Mouse (Mus musculus): Measurements from ENCODE around the gene Haus3. TPM values are rescaled to one million over a fixed set of nuclear protein-coding genes. Genes with fewer than 3 reads are reported as not detected.

Gene Haus3
- 21.2 and 22.1 TPM in 2 replicates for polyA plus RNA-seq (2015; fragmentation: Nextera tagmentation; extraction: Ambion mirVana)

DNA sequence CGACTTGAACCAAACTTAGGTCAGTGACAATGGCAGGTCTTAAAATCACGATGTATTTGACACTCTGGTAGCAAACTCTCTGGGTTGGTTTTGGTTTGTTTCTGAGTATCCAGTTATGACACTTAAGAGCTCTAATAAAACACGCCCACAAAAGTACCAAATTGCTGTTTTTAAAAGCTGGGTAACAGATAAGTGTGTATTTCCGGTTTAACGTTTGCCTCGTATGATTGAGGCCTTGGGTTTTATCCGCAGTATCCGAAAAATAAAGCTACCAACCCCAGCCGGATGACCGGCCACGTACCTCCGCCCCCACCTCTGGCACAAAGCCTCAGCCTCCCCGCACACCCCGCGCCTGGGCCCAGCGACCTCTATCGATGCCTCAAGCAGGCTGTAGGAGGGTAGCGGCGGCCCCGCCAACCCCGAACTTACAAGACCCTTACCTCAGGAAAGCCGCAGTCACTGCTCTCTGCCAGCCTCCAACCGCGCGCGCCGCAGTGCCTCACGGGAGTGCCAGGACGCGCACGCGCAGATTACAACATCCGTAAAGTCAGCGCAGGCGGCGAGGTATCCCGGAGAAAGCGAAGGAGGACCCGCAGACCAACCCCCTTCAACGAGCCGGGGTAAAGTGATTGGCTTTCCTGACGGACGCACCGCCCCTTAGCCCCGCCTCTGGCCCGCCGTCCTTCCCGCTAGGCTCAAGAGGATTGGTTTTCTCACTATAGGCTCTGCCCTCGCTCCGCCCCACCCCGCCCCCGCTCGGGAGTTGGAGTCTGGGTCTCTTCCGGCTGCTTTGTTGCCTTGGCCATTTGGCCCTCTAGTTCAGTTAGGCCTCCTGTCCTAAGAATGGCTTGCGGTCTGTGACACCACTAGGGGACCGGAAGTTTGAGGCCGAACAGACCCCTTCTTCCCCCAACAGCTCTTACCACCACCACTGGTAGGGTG, at the start of gene Haus3, which contains the start of gene Poln:
Gene Haus3 (minus strand): TSS at position 578 of the 942 bp plus-strand sequence.
Gene Poln (minus strand): TSS at position 499 of the 942 bp plus-strand sequence.
- Histone ChIP-seq H3K9ac (peak within 1 kb of the TSS; percentile 85), H3K4me1 (replicated peaks) (peaks cover 17% of the 10 kb centered on the region), H3K4me3 (peak within 1 kb of the TSS; percentile 74), H3K9me3 (replicated peaks) (no peaks in the 10 kb centered on the region), H3K27me3 (no peaks in the 10 kb centered on the region), H3K27ac (peak within 1 kb of the TSS; percentile 88), H3K36me3 (peaks cover 9% of the 10 kb centered on the region), H3K4me2 (peak within 1 kb of the TSS; percentile 72)
- peak; percentile 100 for ATAC-seq (replicated peaks; ENCODE audit: insufficient number of reproducible peaks, insufficient read depth, low FRiP score, low read depth)
- WGBS = under 1% methylated on average over 57 of the region's 57 CpGs

DNA sequence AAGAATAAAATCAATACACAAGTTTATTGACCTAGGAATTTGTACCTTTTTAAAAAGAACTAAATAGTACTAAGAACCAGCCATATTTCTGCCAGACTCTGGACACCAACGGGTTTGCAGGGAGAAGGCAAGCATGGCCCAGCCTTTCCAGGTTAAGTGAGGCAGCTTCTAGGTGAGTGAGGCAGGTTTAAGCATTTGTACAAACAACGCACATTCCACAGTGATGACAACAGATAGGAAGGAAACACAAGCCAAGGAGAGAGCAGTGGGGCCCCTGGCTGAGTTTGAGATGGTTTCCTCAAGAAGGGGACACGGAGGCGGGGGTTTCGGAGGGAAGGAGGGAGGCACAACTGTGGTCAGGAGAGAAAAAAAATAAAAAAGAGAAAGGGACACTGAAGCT, 49.3 kb upstream of the Haus3 start:
- H3K27ac ChIP-seq = no peak overlapping the region
- no peaks in the 10 kb centered on the region for H3K36me3 ChIP-seq
- no peaks in the 10 kb centered on the region for H3K9me3 ChIP-seq (replicated peaks)
- WGBS = 65% methylated on average over 5 of the region's 5 CpGs
- H3K27me3 ChIP-seq = peaks cover 29% of the 10 kb centered on the region
- no peak overlapping the region for H3K4me2 ChIP-seq
- no peak for ATAC-seq (replicated peaks; ENCODE audit: insufficient number of reproducible peaks, insufficient read depth, low FRiP score, low read depth)
- peaks cover 38% of the 10 kb centered on the region for H3K4me1 ChIP-seq (replicated peaks)
- H3K4me3 ChIP-seq = no peak overlapping the region
- no peak overlapping the region for H3K9ac ChIP-seq

DNA sequence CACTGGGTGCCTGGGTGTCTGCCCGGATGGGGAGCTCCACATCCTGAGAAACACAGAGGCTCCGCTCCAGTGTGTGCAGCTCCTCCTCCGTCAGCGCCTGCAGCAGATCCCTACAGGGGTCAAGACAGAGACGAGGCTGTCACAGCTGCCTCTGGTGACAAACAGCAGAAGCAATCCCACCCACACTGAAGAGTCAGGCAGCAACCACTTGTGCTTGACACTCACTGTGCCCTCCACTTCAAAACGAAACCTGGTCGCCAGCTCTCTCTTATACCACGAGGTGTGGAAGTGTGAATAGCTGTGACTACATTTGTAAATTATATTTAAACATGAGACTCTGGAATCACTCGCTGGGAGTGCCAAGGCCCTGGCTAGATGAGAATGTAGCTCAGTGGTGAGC, 48.4 kb upstream of the Haus3 start:
- WGBS = 20% methylated on average over 9 of the region's 9 CpGs
- Histone ChIP-seq H3K36me3 (no peaks in the 10 kb centered on the region), H3K9ac (no peak overlapping the region), H3K9me3 (replicated peaks) (no peaks in the 10 kb centered on the region), H3K27me3 (peaks cover 24% of the 10 kb centered on the region), H3K4me1 (replicated peaks) (peaks cover 42% of the 10 kb centered on the region), H3K4me3 (no peak overlapping the region), H3K4me2 (peak overlapping the region; percentile 38), H3K27ac (peak overlapping the region; percentile 59)
- ATAC-seq (replicated peaks; ENCODE audit: insufficient number of reproducible peaks, insufficient read depth, low FRiP score, low read depth) = peak; percentile 90

DNA sequence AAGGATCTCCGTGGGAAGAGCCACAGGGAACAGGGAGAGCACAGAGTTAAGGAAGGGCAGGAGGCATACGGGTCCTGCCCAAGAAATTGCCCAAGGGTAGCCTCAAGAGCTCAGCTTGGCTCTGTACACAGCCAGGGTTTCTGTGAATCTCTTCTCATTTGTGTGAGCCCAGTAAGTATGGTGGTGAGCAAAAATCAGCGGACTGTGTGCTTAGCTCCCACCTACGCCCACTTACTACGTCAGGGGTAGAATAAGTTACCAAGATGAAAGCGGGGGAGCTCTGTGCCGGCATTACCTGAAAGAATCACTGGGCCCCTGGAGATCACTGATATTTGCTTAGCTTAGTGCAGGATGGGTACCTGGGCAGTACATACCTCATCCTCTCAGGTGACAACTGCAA, 46.7 kb upstream of the Haus3 start:
- H3K27ac ChIP-seq = no peak overlapping the region
- no peak overlapping the region for H3K4me2 ChIP-seq
- H3K9ac ChIP-seq = no peak overlapping the region
- no peaks in the 10 kb centered on the region for H3K36me3 ChIP-seq
- peaks cover 14% of the 10 kb centered on the region for H3K27me3 ChIP-seq
- 87% methylated on average over 7 of the region's 7 CpGs for WGBS
- H3K4me1 ChIP-seq (replicated peaks) = peaks cover 42% of the 10 kb centered on the region
- no peak overlapping the region for H3K4me3 ChIP-seq
- ATAC-seq (replicated peaks; ENCODE audit: insufficient number of reproducible peaks, insufficient read depth, low FRiP score, low read depth) = no peak
- no peaks in the 10 kb centered on the region for H3K9me3 ChIP-seq (replicated peaks)

DNA sequence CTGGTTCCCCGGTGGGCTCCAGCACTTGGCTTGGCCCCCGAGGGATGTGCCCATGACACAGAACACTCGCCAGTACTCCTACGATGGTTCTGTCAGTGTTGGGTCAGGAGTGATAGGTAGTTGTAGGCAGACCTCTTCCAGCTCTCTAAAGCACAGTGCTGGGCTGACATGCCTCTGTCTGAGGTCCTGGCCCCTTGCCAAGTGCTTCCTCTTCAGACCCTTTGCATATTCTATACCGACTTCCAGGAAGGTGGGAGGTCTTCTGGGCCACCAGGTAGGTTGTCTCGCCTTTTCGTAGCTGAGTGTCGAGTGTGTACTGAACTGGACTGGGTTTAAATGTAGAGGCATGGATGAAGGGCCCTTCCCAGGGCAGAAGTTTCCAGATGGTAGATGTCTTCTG, 44.3 kb upstream of the Haus3 start:
- no peak overlapping the region for H3K27ac ChIP-seq
- no peak overlapping the region for H3K4me3 ChIP-seq
- H3K4me1 ChIP-seq (replicated peaks) = peaks cover 38% of the 10 kb centered on the region
- WGBS = 41% methylated on average over 8 of the region's 8 CpGs
- H3K4me2 ChIP-seq = no peak overlapping the region
- H3K9ac ChIP-seq = no peak overlapping the region
- no peak for ATAC-seq (replicated peaks; ENCODE audit: insufficient number of reproducible peaks, insufficient read depth, low FRiP score, low read depth)
- no peaks in the 10 kb centered on the region for H3K36me3 ChIP-seq
- peaks cover 8% of the 10 kb centered on the region; the same call in 1 of the 2 replicates for H3K27me3 ChIP-seq
- no peaks in the 10 kb centered on the region for H3K9me3 ChIP-seq (replicated peaks)

DNA sequence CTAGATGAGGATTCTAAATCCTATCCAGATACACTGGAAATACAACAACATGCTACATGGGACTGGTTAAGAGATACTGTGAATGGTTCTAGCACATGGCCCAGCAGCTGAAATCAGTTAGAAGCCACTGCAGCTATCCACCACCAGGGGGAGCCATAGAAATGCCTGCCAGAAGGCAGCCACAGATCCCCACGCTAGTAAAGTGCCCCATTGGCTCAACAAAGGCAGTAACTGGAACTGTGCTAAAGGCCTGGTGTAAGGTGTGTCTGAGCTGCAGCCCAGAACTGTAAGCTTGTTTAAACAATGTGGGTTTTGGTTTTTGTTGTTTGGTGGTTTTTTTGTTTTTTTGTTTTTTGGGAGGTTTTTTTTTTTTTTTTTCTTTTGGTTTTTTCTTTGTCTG, 41.0 kb upstream of the Haus3 start:
- no peak for ATAC-seq (replicated peaks; ENCODE audit: insufficient number of reproducible peaks, insufficient read depth, low FRiP score, low read depth)
- 4% methylated on average over 1 of the region's 1 CpGs for WGBS

DNA sequence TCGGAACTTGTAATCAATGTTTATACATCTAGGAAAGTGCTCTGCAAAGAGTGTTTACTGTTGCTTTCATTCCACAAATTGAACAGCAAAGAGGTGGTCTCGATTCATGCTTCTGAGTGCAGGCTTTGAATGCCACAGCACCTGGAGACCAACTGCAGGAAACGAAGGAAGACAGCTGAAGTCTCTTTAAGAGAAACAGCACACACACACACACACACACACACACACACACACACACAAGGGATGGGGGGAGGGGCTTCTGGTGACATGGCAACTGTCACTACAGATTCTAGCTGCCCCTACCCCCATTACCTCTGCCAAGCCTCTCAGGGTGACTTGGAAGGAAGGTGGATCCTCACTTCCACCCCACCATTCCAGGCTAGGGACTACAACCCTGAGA, 38.2 kb upstream of the Haus3 start:
- Histone ChIP-seq H3K4me2 (no peak overlapping the region), H3K9me3 (replicated peaks) (no peaks in the 10 kb centered on the region), H3K4me1 (replicated peaks) (peaks cover 8% of the 10 kb centered on the region; the same call in 1 of the 2 replicates), H3K4me3 (no peak overlapping the region), H3K36me3 (no peaks in the 10 kb centered on the region), H3K27ac (no peak overlapping the region), H3K9ac (no peak overlapping the region), H3K27me3 (no peaks in the 10 kb centered on the region)
- 57% methylated on average over 3 of the region's 3 CpGs for WGBS
- ATAC-seq (replicated peaks; ENCODE audit: insufficient number of reproducible peaks, insufficient read depth, low FRiP score, low read depth) = 0 out of 2 replicates have a peak, but pooled peaks have one; percentile 15

More for the DNA sequence above, 41.0 kb upstream of the Haus3 start:
- Histone ChIP-seq H3K4me2 (no peak overlapping the region), H3K27ac (no peak overlapping the region), H3K9me3 (replicated peaks) (no peaks in the 10 kb centered on the region), H3K9ac (no peak overlapping the region), H3K4me3 (no peak overlapping the region), H3K27me3 (no peaks in the 10 kb centered on the region), H3K4me1 (replicated peaks) (peaks cover 25% of the 10 kb centered on the region), H3K36me3 (no peaks in the 10 kb centered on the region)

DNA sequence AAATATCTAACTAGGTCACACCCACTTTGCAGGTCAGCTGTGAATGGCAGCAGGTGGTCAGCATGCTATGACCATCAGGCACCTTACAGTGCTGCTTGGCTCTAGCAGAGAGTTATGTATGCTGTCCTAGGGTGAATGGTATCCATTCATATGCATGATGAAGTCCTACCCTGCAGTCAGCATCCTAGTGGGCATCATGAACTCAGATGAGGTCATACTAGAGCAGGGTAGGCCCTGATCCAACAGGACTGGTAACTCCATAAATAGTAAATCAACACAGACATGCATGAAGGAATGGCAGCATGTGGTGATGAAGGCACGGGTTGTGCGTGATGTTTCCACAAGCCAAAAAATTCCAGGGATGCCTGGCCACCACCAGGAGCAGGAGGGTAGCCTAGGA, 36.5 kb upstream of the Haus3 start:
- Histone ChIP-seq H3K4me1 (replicated peaks) (peaks cover 22% of the 10 kb centered on the region), H3K9me3 (replicated peaks) (no peaks in the 10 kb centered on the region), H3K27ac (no peak overlapping the region), H3K4me3 (no peak overlapping the region), H3K27me3 (no peaks in the 10 kb centered on the region), H3K4me2 (no peak overlapping the region), H3K9ac (no peak overlapping the region), H3K36me3 (no peaks in the 10 kb centered on the region)
- WGBS = 31% methylated on average over 2 of the region's 2 CpGs
- no peak; the same call in 1 of the 2 replicates for ATAC-seq (replicated peaks; ENCODE audit: insufficient number of reproducible peaks, insufficient read depth, low FRiP score, low read depth)

DNA sequence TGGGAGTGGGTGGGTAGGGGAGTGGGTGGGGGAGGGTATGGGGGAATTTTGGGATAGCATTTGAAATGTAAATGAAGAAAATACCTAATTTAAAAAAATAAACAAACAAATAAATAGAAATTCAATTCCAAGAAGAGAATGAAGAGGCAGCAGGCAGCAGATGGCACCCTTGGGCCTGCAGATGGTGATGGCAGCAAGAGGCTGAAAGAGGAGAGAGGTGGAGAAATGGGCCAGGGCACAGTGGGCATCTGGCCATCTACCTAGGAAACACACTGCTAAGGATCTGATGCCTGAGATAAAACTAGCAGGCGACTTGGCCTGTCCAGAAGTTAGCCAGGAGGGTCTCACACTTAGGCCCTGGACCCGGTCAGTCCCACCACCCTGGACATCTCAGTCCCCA, 35.6 kb upstream of the Haus3 start:
- WGBS = 70% methylated on average over 2 of the region's 2 CpGs
- H3K27ac ChIP-seq = no peak overlapping the region
- H3K36me3 ChIP-seq = no peaks in the 10 kb centered on the region
- ATAC-seq (replicated peaks; ENCODE audit: insufficient number of reproducible peaks, insufficient read depth, low FRiP score, low read depth) = no peak
- H3K9me3 ChIP-seq (replicated peaks) = no peaks in the 10 kb centered on the region
- H3K4me2 ChIP-seq = no peak overlapping the region
- no peaks in the 10 kb centered on the region for H3K27me3 ChIP-seq
- H3K9ac ChIP-seq = no peak overlapping the region
- peaks cover 23% of the 10 kb centered on the region for H3K4me1 ChIP-seq (replicated peaks)
- no peak overlapping the region for H3K4me3 ChIP-seq

DNA sequence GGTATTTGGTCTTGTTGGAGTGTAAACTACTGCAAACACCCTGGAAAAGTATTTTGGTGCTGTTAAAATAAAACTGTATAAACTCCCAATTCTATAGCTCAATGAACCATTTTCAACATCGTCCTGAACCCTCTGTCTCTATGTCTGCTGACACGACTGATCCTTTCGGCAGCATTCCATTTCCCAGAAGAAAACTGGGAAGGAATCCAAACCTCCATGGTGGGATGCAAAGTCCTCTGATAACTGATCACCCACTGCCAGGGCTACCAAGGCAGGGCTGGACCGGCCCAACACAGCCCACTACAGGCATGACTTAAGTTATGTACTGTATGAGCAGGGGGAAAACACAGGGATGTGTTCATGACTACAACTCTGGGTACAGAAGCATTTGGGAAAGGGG, 32.7 kb upstream of the Haus3 start:
- Histone ChIP-seq H3K27ac (no peak overlapping the region), H3K27me3 (no peaks in the 10 kb centered on the region), H3K9ac (no peak overlapping the region), H3K4me1 (replicated peaks) (peaks cover 23% of the 10 kb centered on the region), H3K4me2 (no peak overlapping the region), H3K36me3 (no peaks in the 10 kb centered on the region), H3K9me3 (replicated peaks) (no peaks in the 10 kb centered on the region), H3K4me3 (no peak overlapping the region)
- WGBS = 35% methylated on average over 4 of the region's 4 CpGs
- no peak for ATAC-seq (replicated peaks; ENCODE audit: insufficient number of reproducible peaks, insufficient read depth, low FRiP score, low read depth)

DNA sequence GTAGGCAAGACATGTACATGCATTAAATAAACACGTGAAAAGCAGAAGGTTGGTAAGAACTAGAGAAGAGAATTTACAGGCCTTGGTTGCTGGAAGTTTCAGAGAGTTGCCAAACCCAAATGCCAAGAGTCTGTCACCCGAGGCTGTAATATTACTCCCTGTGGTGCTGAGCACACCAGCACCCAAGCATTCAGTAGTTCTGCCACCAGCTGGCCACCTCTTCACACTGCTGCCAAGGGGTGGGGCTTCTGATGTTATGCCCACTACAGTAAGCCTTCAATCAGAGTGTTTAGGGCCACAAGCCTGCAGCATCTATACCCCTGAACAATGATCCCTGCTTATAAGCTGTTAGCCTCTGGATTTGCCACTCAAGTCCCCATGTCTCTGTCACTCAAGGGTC, 32.1 kb upstream of the Haus3 start:
- WGBS = 51% methylated on average over 2 of the region's 2 CpGs
- no peak overlapping the region for H3K9ac ChIP-seq
- peaks cover 23% of the 10 kb centered on the region for H3K4me1 ChIP-seq (replicated peaks)
- no peak overlapping the region for H3K4me2 ChIP-seq
- no peak overlapping the region for H3K4me3 ChIP-seq
- no peak overlapping the region for H3K27ac ChIP-seq
- H3K9me3 ChIP-seq (replicated peaks) = no peaks in the 10 kb centered on the region
- H3K36me3 ChIP-seq = no peaks in the 10 kb centered on the region
- ATAC-seq (replicated peaks; ENCODE audit: insufficient number of reproducible peaks, insufficient read depth, low FRiP score, low read depth) = no peak
- no peaks in the 10 kb centered on the region for H3K27me3 ChIP-seq

DNA sequence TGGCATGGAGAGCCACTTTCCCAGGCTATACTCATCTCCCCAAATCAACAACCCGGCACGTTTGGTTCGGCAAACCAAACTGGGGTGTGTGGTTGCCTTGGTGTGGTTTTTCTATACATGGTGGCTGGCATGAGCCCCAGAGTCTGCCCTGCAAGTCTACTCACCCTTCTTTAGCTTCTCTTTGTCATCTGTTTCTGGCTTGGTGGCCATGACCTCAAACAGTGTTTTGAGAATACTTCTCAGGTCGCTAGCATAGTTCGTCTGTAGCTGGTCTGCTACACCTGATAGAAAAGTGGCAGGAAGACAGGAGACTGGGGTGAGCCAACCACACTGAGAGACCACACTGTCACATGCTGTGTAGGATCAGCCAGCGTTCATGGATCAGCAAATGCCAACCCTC, 29.3 kb upstream of the Haus3 start:
- H3K4me3 ChIP-seq = no peak overlapping the region
- 80% methylated on average over 6 of the region's 6 CpGs for WGBS
- peaks cover 15% of the 10 kb centered on the region for H3K4me1 ChIP-seq (replicated peaks)
- no peak for ATAC-seq (replicated peaks; ENCODE audit: insufficient number of reproducible peaks, insufficient read depth, low FRiP score, low read depth)
- H3K4me2 ChIP-seq = no peak overlapping the region
- no peaks in the 10 kb centered on the region for H3K9me3 ChIP-seq (replicated peaks)
- H3K27me3 ChIP-seq = no peaks in the 10 kb centered on the region
- H3K36me3 ChIP-seq = no peaks in the 10 kb centered on the region
- no peak overlapping the region for H3K27ac ChIP-seq
- no peak overlapping the region for H3K9ac ChIP-seq

Data from heart, embryonic 15.5 days (tissue).